Mouse (Mus musculus): ENCODE measurements around the gene Zfhx3. TPM values are rescaled to one million over a fixed set of nuclear protein-coding genes. Genes with fewer than 3 reads are reported as not detected.

Zfhx3 gene
- total and polyA plus RNA-seq, 2 experiments from 2014 or later: 14.9 to 15.3 TPM

DNA sequence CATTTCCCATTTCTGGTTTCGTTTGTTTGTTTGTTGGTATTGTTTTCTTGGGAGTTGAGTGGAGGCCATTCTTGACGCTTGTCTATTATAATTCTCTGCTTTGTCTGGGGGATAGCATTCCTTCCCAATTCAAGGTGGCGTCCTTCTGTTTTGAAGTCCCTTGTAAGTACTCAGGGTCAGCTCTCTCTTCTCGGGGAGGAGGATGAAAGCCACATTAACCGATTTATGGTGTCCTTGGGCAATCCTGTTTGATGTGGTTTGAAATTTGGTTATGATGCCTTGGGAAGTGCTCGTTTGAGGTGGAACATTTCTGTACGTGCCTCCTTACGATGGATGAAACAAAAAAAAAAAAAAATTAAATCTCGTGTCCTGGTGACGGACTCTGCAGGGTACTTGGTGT, 800.0 kb downstream of the Zfhx3 start:
- Histone ChIP-seq H3K36me3 (ENCODE audit: insufficient read depth, low read length) (no peaks in the 10 kb centered on the region), H3K4me2 (ENCODE audit: low read depth, low read length) (no peak overlapping the region), H3K9me3 (ENCODE audit: low read length) (no peaks in the 10 kb centered on the region), H3K4me3 (ENCODE audit: low read length) (no peak overlapping the region), H3K9ac (replicated peaks; ENCODE audit: low read length) (no peak overlapping the region), H3K27me3 (ENCODE audit: insufficient read depth, low read length) (no peaks in the 10 kb centered on the region; the same call in 1 of the 2 replicates), H3K4me1 (ENCODE audit: insufficient read depth, low read length) (no peaks in the 10 kb centered on the region), H3K27ac (no peak overlapping the region)
- TF ChIP-seq CTCF (IDR thresholded peaks at IDR 0.05; ENCODE audit: low read depth): no peak
- no peak for DNase-seq (ENCODE audit: low spot score)
- no peak for ATAC-seq
- WGBS: 86% methylated on average over 10 of the region's 10 CpGs

DNA sequence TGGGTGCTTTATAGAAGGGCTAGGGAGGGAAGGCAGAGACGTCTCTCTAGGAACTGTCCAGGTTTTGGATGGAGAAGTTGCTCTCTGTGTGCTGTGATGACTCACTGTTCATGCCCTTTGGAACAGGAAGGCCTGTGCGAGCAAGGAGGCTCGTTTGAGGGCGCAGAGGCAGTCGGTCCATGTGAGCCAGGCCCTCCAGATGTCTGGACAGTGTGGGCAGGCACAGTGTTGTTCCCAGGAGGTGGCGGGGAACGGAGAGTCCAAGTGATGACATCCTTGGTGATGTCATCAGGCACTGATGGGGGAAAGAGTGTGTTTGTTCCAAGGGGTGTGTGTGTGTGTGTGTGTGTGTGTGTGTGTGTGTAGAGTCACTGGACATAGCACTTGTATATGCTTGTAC, 800.8 kb downstream of the Zfhx3 start:
- TF ChIP-seq CTCF (IDR thresholded peaks at IDR 0.05; ENCODE audit: low read depth): no peak
- H3K27me3 ChIP-seq (ENCODE audit: insufficient read depth, low read length): no peaks in the 10 kb centered on the region; the same call in 1 of the 2 replicates
- WGBS: 75% methylated on average over 7 of the region's 7 CpGs

DNA sequence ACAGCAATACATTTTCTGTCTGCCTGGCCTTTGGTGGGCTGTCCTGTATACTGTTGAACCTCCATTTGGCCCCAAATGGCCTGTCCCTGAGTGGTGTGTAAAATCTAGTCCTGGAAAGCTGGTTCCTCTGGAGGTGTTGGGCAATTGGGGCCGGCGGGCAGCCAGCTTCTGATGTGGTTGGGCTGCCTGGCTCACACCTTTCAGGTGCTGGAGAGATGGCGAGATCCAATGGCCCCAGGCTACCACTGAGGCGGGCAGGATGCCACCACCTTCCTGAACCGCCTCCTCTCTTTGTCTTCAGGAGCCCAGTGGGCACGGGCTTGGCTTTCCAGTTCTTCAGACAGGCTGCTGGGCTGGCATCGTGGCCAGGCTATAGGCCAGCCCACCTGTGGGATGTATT, 803.1 kb downstream of the Zfhx3 start:
- Histone ChIP-seq H3K4me1 (ENCODE audit: insufficient read depth, low read length) (no peaks in the 10 kb centered on the region), H3K27ac (no peak overlapping the region), H3K36me3 (ENCODE audit: insufficient read depth, low read length) (no peaks in the 10 kb centered on the region), H3K9ac (replicated peaks; ENCODE audit: low read length) (no peak overlapping the region), H3K4me2 (ENCODE audit: low read depth, low read length) (no peak overlapping the region), H3K4me3 (ENCODE audit: low read length) (no peak overlapping the region), H3K27me3 (ENCODE audit: insufficient read depth, low read length) (no peaks in the 10 kb centered on the region; the same call in 1 of the 2 replicates), H3K9me3 (ENCODE audit: low read length) (no peaks in the 10 kb centered on the region)
- TF ChIP-seq CTCF (IDR thresholded peaks at IDR 0.05; ENCODE audit: low read depth): no peak
- ATAC-seq (no peak), DNase-seq (ENCODE audit: low spot score) (no peak)
- 91% methylated on average over 7 of the region's 7 CpGs for WGBS

More for the DNA sequence above, 800.8 kb downstream of the Zfhx3 start:
- no peak for ATAC-seq
- Histone ChIP-seq H3K9me3 (ENCODE audit: low read length) (no peaks in the 10 kb centered on the region), H3K4me3 (ENCODE audit: low read length) (no peak overlapping the region), H3K4me1 (ENCODE audit: insufficient read depth, low read length) (no peaks in the 10 kb centered on the region), H3K4me2 (ENCODE audit: low read depth, low read length) (no peak overlapping the region), H3K9ac (replicated peaks; ENCODE audit: low read length) (no peak overlapping the region), H3K27ac (no peak overlapping the region), H3K36me3 (ENCODE audit: insufficient read depth, low read length) (no peaks in the 10 kb centered on the region)
- DNase-seq (ENCODE audit: low spot score): no peak

DNA sequence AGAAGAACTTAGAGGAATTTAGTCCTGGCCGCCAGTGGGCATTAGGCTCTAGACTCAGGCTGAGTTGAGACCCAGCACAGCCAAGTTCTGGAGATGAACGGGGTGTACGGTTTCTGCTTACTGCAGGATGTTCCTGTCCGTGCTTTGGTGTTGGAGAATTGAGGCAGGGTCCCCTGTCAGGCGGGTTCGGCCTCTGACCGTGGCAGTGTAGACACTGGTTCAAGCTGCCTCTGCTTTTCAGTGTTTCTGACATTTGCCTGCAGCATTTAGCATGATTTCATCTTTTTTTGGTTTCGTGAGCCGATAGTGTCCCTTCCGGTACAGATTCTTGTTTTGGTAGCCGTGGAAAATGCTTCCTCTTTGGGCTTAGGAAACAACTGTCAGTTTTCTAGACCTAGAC, 805.7 kb downstream of the Zfhx3 start:
- no peaks in the 10 kb centered on the region for H3K4me1 ChIP-seq (ENCODE audit: insufficient read depth, low read length)
- DNase-seq (ENCODE audit: low spot score): no peak
- no peak overlapping the region for H3K9ac ChIP-seq (replicated peaks; ENCODE audit: low read length)
- no peak overlapping the region for H3K4me3 ChIP-seq (ENCODE audit: low read length)
- H3K27me3 ChIP-seq (ENCODE audit: insufficient read depth, low read length): no peaks in the 10 kb centered on the region; the same call in 1 of the 2 replicates
- H3K36me3 ChIP-seq (ENCODE audit: insufficient read depth, low read length): no peaks in the 10 kb centered on the region
- 62% methylated on average over 11 of the region's 11 CpGs for WGBS
- ATAC-seq: no peak
- TF ChIP-seq CTCF (IDR thresholded peaks at IDR 0.05; ENCODE audit: low read depth): no peak
- H3K4me2 ChIP-seq (ENCODE audit: low read depth, low read length): no peak overlapping the region
- H3K27ac ChIP-seq: no peak overlapping the region
- H3K9me3 ChIP-seq (ENCODE audit: low read length): no peaks in the 10 kb centered on the region

DNA sequence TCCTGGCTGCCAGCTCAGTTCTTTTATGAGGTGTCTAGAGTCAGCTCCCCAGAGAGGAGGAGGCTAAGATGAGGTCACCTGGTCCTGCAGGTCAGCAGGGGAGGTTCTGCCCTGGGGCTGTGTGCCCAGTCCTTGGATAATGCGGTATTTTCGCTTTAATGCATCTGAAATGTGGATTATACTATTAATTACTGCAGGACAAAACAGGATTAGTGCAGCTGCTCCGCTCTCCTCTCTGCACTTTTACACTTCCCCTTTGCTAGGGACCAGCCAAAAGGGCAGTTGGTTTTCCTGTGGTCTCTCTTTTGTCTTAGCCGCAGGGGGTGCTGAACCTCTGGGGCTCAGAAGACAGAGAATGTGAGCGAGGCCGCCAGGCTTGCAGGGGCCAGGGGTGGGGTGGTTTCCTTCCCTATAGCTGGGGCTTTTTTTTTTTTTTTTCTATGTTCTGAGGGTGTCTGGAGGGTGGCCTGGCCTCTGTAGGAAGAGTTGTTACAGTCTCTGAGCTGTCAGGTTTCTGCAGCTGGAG, 806.5 kb downstream of the Zfhx3 start:
- Histone ChIP-seq H3K4me1 (ENCODE audit: insufficient read depth, low read length) (no peaks in the 10 kb centered on the region), H3K27me3 (ENCODE audit: insufficient read depth, low read length) (no peaks in the 10 kb centered on the region; the same call in 1 of the 2 replicates), H3K9ac (replicated peaks; ENCODE audit: low read length) (no peak overlapping the region), H3K27ac (0 out of 2 replicates have a peak overlapping the region, but pooled peaks have one; percentile 12), H3K9me3 (ENCODE audit: low read length) (no peaks in the 10 kb centered on the region), H3K4me2 (ENCODE audit: low read depth, low read length) (no peak overlapping the region), H3K4me3 (ENCODE audit: low read length) (no peak overlapping the region), H3K36me3 (ENCODE audit: insufficient read depth, low read length) (no peaks in the 10 kb centered on the region)
- no peak for ATAC-seq
- DNase-seq (ENCODE audit: low spot score): peak; percentile 33
- TF ChIP-seq CTCF (IDR thresholded peaks at IDR 0.05; ENCODE audit: low read depth): no peak
- 12% methylated on average over 6 of the region's 6 CpGs for WGBS

DNA sequence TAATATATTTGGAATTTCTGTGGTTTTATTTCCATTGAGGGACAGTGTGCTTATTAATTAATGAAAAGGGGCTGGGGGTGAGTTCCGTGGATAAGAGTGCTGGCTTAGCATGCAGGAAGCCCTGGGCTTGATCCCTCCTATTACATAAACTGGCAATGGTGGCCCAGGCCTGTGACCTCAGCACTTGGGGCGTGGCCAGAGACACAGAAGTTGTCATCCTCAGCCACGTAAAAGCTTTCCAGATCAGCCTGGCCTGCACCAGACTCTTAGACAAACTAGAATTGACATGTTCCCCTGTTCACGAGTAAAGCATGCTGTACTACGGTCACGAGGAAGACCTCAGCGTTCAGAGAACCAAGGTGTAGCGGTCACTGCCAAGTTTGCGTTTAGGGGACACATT, 808.4 kb downstream of the Zfhx3 start:
- Histone ChIP-seq H3K9me3 (ENCODE audit: low read length) (no peaks in the 10 kb centered on the region), H3K27ac (no peak overlapping the region), H3K4me3 (ENCODE audit: low read length) (no peak overlapping the region), H3K9ac (replicated peaks; ENCODE audit: low read length) (no peak overlapping the region), H3K4me2 (ENCODE audit: low read depth, low read length) (no peak overlapping the region), H3K36me3 (ENCODE audit: insufficient read depth, low read length) (no peaks in the 10 kb centered on the region), H3K27me3 (ENCODE audit: insufficient read depth, low read length) (no peaks in the 10 kb centered on the region), H3K4me1 (ENCODE audit: insufficient read depth, low read length) (peaks cover 12% of the 10 kb centered on the region)
- 93% methylated on average over 9 of the region's 9 CpGs for WGBS
- no peak for DNase-seq (ENCODE audit: low spot score)
- no peak for TF ChIP-seq CTCF (IDR thresholded peaks at IDR 0.05; ENCODE audit: low read depth)
- ATAC-seq: no peak

DNA sequence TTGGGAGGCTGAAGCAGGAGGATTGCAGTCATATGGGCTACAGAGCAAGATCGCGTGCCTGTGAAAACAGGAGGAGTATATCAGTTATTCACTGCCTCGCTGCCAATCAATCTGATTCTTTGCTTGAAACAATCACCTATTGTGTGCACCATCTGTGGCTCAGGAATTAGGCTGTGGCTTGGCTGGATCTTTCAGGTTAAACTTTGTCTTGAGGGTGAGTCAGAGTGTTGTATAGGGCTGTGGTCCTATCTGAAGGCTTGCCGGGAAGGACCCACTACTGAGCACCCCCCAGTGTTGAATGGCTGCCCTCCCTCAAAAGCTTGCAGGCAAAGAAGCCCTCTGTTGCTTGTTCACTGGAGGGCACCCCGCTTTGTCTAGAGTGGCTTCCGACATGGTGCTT, 812.1 kb downstream of the Zfhx3 start:
- Histone ChIP-seq H3K27me3 (ENCODE audit: insufficient read depth, low read length) (no peaks in the 10 kb centered on the region), H3K4me2 (ENCODE audit: low read depth, low read length) (no peak overlapping the region), H3K4me1 (ENCODE audit: insufficient read depth, low read length) (peaks cover 21% of the 10 kb centered on the region), H3K9me3 (ENCODE audit: low read length) (no peaks in the 10 kb centered on the region), H3K4me3 (ENCODE audit: low read length) (no peak overlapping the region), H3K9ac (replicated peaks; ENCODE audit: low read length) (no peak overlapping the region), H3K36me3 (ENCODE audit: insufficient read depth, low read length) (no peaks in the 10 kb centered on the region), H3K27ac (no peak overlapping the region)
- ATAC-seq (no peak), DNase-seq (ENCODE audit: low spot score) (no peak)
- WGBS: 74% methylated on average over 6 of the region's 6 CpGs
- TF ChIP-seq CTCF (IDR thresholded peaks at IDR 0.05; ENCODE audit: low read depth): no peak

Measured in hindbrain, postnatal 0 days (tissue).